Mouse (Mus musculus) ES-Bruce4 (cell line): ENCODE data around the gene Clec4f. TPM values are rescaled to one million over a fixed set of nuclear protein-coding genes. Genes with fewer than 3 reads are reported as not detected.

ENCODE experiments used
- H3K27ac ChIP-seq: 2 replicates; pipeline ENCODE4 v1.5.1; 2012; ENCODE audit warnings: low read length, inconsistent platforms; ENCODE audit not compliant: insufficient read depth
- H3K27me3 ChIP-seq: 2 replicates; pipeline ENCODE4 v1.6.1; 2012; ENCODE audit warnings: mild to moderate bottlenecking, low read length, inconsistent platforms; ENCODE audit not compliant: control insufficient read depth, poor library complexity, insufficient read depth, severe bottlenecking
- H3K36me3 ChIP-seq: 2 replicates; pipeline ENCODE4 v1.6.1; 2012; ENCODE audit warnings: inconsistent platforms, mild to moderate bottlenecking, low read length, moderate library complexity; ENCODE audit not compliant: control insufficient read depth, poor library complexity, insufficient read depth, severe bottlenecking
- H3K4me1 ChIP-seq: one replicate; pipeline ENCODE4 v1.8.1; 2011; ENCODE audit warnings: low read length; ENCODE audit not compliant: control insufficient read depth, insufficient read depth
- H3K4me3 ChIP-seq: 2 replicates; pipeline ENCODE4 v1.5.1; 2011; ENCODE audit warnings: low read depth, mild to moderate bottlenecking, low read length
- H3K9ac ChIP-seq: 2 replicates; pipeline ENCODE4 v1.6.1; 2012; ENCODE audit warnings: low read depth, mild to moderate bottlenecking, inconsistent platforms; ENCODE audit not compliant: poor library complexity, severe bottlenecking
- H3K9me3 ChIP-seq: replicated peaks from 2 replicates; pipeline ENCODE4 v1.6.1; 2012; ENCODE audit warnings: mild to moderate bottlenecking, low read length, inconsistent platforms; ENCODE audit not compliant: control insufficient read depth, poor library complexity, insufficient read depth, severe bottlenecking
- CTCF ChIP-seq: IDR thresholded peaks from one replicate; pipeline ENCODE4 v1.8.1; 2011; ENCODE audit warnings: low read depth, low read length
- EP300 ChIP-seq: IDR thresholded peaks from 2 replicates; pipeline ENCODE4 v1.6.1; 2011; ENCODE audit warnings: low read depth, low read length; ENCODE audit not compliant: insufficient read depth
- POLR2A ChIP-seq: IDR thresholded peaks from one replicate; pipeline ENCODE4 v1.8.1; 2011; ENCODE audit warnings: low read length; ENCODE audit not compliant: insufficient read depth
- polyA plus RNA-seq: library from polyadenylated mRNA; stranded (reverse); fragments of >200 nt; gene quantifications from 2 replicates; pipeline ENCODE4 v1.2.4, GENCODE M21; 2011; ENCODE audit warnings: low read depth; ENCODE audit not compliant: missing spikeins, insufficient read depth, insufficient read length

Gene Clec4f
- polyA plus RNA-seq, 1 experiment, result not detected

DNA sequence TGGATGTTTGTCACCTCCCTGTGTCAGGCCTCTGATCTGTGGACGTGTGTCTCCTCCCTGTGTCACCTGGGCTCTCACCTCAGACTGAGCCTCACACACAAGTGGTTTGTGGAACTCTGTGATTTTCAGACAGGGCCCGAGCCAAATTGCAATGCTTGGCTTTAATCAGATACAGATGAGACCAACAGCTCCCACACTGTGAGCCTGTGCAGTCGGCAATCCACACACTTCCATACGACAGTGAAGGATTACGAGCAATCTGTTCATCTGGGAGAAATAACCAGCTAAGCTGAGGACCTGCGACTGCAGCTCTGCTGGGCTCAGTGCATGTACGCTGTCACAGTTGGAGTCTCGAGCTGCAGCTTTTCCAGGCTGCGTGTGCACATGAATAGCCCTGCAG is 36.0 kb downstream of the Clec4f start:
- no peak overlapping the region for H3K9ac ChIP-seq
- H3K27me3 ChIP-seq, result no peaks in the 10 kb centered on the region
- no peak overlapping the region for H3K4me3 ChIP-seq
- TF ChIP-seq POLR2A, result no peak
- no peak for TF ChIP-seq EP300
- TF ChIP-seq CTCF, result no peak
- no peak overlapping the region for H3K27ac ChIP-seq
- no peaks in the 10 kb centered on the region for H3K4me1 ChIP-seq
- no peaks in the 10 kb centered on the region for H3K9me3 ChIP-seq
- H3K36me3 ChIP-seq, result no peaks in the 10 kb centered on the region

DNA sequence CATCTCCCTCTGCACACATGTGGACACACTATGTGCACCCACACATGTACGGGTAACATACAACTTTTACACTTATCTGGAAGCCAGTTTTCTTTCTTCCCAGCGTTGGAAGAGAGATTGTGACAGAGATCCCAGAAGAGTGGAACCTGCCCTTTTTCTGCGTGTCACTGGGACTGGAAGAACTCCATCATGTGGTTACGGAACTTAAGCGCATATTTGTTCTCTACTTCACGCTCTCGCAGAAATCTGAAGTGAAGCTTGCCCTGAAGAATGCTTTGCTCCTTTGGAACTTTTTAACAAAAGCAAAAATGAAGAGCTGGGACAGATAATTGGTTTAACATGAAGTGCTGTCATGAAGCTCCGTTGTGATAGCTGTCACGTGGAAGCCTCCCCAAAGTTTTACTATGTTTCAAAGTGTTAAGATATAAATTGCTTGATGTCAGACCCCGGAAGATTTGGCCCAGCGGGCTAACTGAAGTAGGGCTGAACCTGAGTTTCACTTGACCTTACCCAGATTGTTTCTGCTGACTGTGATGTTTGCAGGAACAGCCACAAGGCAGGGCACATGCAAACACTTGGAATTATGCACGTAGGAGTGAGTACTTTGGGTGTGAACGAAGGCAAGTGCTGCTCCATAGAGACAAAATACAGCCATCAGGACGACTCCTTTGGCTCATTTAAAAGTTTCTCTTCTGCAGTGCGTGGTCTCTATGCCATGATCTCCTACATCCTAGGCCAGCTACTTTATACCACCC is 38.2 kb downstream of the Clec4f start:
- H3K4me1 ChIP-seq, result no peaks in the 10 kb centered on the region
- no peaks in the 10 kb centered on the region for H3K9me3 ChIP-seq
- no peaks in the 10 kb centered on the region for H3K36me3 ChIP-seq
- no peak overlapping the region for H3K9ac ChIP-seq
- H3K27ac ChIP-seq, result no peak overlapping the region
- H3K27me3 ChIP-seq, result no peaks in the 10 kb centered on the region
- H3K4me3 ChIP-seq, result no peak overlapping the region
- TF ChIP-seq POLR2A (no peak), CTCF (no peak), EP300 (no peak)

DNA sequence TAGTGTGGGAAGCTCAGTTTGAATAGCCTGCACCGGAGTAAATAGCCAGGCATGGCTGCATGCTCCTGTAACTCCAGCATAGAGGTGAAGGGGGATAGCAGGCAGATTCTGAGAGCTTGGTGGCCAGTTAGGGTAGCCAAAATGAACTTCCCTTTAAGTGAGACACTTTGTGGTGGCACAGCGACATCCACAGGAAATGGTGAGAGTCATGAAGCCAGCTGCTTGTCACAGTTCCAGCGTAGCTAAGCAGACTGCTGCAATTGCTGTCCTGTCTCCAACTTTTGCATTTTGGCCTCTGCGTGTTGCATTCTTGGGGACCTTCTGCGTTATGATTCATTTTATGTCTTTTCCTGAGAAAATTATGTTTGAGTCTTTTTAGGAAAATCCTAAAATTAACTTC is 39.5 kb downstream of the Clec4f start:
- no peak overlapping the region for H3K27ac ChIP-seq
- TF ChIP-seq POLR2A (no peak), EP300 (no peak), CTCF (no peak)
- no peaks in the 10 kb centered on the region for H3K36me3 ChIP-seq
- H3K4me3 ChIP-seq, result no peak overlapping the region
- no peaks in the 10 kb centered on the region for H3K27me3 ChIP-seq
- no peaks in the 10 kb centered on the region for H3K9me3 ChIP-seq
- H3K4me1 ChIP-seq, result no peaks in the 10 kb centered on the region
- no peak overlapping the region for H3K9ac ChIP-seq

DNA sequence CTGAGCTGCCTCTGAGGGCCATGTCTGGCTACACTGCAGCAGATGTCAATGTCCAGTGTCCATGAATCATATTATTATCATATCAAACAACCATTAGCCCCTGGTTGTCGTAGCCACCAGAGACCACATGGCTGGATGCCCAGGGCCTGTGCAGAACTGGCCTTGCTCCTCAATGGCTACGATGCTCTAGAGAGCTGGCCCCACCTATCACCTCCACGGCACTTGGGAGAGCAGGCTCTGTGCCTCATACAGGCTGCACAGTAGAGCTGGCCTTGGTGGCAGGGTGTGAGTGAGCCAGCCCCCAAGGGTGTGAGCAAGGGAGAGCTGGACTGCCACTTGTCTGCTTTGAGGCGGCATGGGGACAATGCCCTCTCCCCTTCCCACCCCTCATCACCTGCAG is 41.5 kb downstream of the Clec4f start:
- Histone ChIP-seq H3K4me3 (no peak overlapping the region), H3K27me3 (no peaks in the 10 kb centered on the region), H3K27ac (no peak overlapping the region), H3K9ac (no peak overlapping the region), H3K4me1 (no peaks in the 10 kb centered on the region), H3K9me3 (no peaks in the 10 kb centered on the region), H3K36me3 (no peaks in the 10 kb centered on the region)
- TF ChIP-seq POLR2A (no peak), EP300 (no peak), CTCF (no peak)

DNA sequence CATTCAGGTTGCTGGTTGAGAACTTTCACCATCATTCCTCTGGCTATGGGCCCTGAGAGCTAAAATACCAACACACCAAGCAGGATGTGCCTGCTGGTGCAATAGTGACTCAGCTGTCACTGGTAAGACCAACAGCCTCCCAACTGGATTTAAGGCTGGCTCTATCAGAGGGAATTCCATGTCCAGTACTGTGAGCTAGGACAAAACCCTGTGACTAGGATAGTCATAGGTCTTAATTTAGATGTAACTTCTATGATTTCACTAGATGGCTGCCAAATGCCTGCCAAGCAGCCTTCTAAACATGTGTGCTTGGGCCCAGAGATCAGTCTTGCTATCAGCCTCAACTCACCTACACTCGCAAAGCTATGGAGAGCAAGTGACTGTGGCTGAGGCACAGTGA is 43.0 kb downstream of the Clec4f start:
- H3K9ac ChIP-seq, result no peak overlapping the region
- H3K36me3 ChIP-seq, result no peaks in the 10 kb centered on the region
- H3K27ac ChIP-seq, result no peak overlapping the region
- H3K4me3 ChIP-seq, result no peak overlapping the region
- no peaks in the 10 kb centered on the region for H3K27me3 ChIP-seq
- TF ChIP-seq CTCF (no peak), EP300 (no peak), POLR2A (no peak)
- H3K9me3 ChIP-seq, result no peaks in the 10 kb centered on the region
- H3K4me1 ChIP-seq, result no peaks in the 10 kb centered on the region

DNA sequence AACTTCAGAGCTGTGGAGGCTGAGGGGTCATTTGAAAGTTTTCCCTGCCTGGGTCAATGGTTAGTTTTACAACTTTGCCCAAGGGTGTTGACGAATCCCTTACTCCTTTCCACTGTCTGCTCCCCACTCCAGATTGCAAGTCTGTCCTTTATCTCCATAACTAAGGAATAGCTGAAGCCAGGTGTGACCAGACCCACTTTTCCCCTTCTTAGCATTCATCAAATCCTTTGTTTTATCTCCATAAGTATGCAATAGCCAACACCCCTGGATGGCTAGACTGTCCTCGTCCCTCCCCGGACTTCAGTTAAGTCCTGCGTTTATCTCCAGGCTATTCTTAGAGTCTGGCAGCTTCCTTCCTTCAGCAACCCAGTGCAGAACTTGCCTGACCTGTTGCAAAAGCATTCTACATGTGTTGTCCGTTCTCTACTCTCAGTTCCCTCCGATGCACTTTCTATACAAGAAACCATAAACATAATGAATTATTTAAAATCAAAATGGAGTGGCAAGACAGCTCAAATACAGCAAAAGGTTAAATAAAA is 56.3 kb downstream of the Clec4f start:
- H3K36me3 ChIP-seq, result no peaks in the 10 kb centered on the region
- no peaks in the 10 kb centered on the region for H3K27me3 ChIP-seq
- no peaks in the 10 kb centered on the region for H3K4me1 ChIP-seq
- no peaks in the 10 kb centered on the region for H3K9me3 ChIP-seq
- no peak overlapping the region for H3K4me3 ChIP-seq
- H3K27ac ChIP-seq, result no peak overlapping the region
- TF ChIP-seq POLR2A, result no peak
- no peak overlapping the region for H3K9ac ChIP-seq
